Comparison of ENCODE assay signal across 8 mouse cellular contexts in the genomic region with DNA sequence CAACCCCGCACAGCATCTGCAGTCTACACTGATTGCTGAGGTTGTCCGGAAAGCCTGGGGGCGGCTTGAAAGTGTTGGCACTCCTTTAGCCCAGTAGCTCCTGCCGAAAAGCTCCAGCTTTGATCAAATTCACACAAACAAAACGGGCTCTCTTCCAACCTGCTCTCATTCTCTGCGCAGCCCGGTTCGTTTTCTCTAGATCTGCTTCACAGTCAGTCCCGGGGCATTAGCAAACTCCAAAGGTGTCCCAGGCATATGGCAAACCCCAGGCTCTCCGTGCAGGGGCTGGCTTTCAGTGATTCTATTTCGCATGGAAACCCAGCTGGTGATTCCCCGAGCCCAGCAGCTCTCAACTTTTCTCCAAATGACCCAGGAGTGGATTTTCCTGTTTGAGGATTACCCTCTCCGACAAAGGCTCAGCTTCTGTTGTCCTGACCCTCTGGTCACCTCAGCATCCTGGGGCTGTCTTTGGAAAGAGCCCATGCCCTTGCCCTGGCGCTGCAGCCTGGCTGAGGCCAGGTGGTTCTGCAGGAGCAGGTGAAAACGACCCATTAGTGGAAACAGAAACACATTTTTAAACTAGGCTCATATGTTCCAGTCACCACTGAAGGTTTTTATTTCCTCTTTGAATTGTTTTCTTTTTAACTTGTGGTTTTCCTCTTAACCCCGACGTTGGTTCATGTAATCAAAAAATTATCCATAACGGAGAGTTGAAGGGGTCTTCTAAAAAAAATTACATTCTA.
A peak's percentile ranks its signal among the peaks of the same experiment; 100 is the strongest.
DNase-seq lines count a peak whose midpoint lies in the region; ATAC-seq and TF ChIP-seq lines count a peak whose summit lies in the region.

No protein-coding gene starts in this region.

- peak overlapping the region; percentile 50 for H3K4me2 ChIP-seq in midbrain, embryonic 16.5 days (ENCODE audit: low read length)

- 0 out of 2 replicates have a peak overlapping the region, but pooled peaks have one; percentile 7 for H3K4me3 ChIP-seq in gastrocnemius, adult 2 months
- peak overlapping the region; percentile 27 for H3K4me3 ChIP-seq in midbrain, embryonic 16.5 days (ENCODE audit: low read depth, low read length)

- H3K9ac ChIP-seq in midbrain, embryonic 16.5 days (ENCODE audit: low read depth, low read length), result 0 out of 2 replicates have a peak overlapping the region, but pooled peaks have one; percentile 20

- no peak for TF ChIP-seq CTCF in gastrocnemius, adult 2 months (IDR thresholded peaks at IDR 0.05)

- no peak overlapping the region for H3K27ac ChIP-seq in gastrocnemius, adult 2 months
- no peak overlapping the region for H3K27ac ChIP-seq in midbrain, embryonic 16.5 days (ENCODE audit: low read length)

- no peaks in the 10 kb centered on the region for H3K9me3 ChIP-seq in midbrain, embryonic 16.5 days (replicated peaks; ENCODE audit: control insufficient read depth, low read length, poor library complexity, severe bottlenecking)

- peak; percentile 56 for ATAC-seq in granulocyte monocyte progenitor cell, adult 5-6 weeks (replicated peaks; ENCODE audit: poor library complexity, severe bottlenecking)
- no peak; the same call in 1 of the 2 replicates for ATAC-seq in midbrain, embryonic 16.5 days
- no peak; the same call in 1 of the 2 replicates for ATAC-seq in megakaryocyte-erythroid progenitor cell, adult 5-6 weeks (replicated peaks; ENCODE audit: low FRiP score, low TSS enrichment, poor library complexity, severe bottlenecking)

- H3K27me3 ChIP-seq in midbrain, embryonic 16.5 days (ENCODE audit: control insufficient read depth, insufficient read depth, low read depth, low read length), result no peaks in the 10 kb centered on the region

- H3K36me3 ChIP-seq in midbrain, embryonic 16.5 days (ENCODE audit: control insufficient read depth, insufficient read depth, low read length), result no peaks in the 10 kb centered on the region

- peaks cover 6% of the 10 kb centered on the region; the same call in 1 of the 2 replicates for H3K4me1 ChIP-seq in midbrain, embryonic 16.5 days (ENCODE audit: control insufficient read depth, insufficient read depth, low read length)

- WGBS in midbrain, embryonic 16.5 days, result 12% methylated on average over 18 of the region's 18 CpGs

- no peak for DNase-seq in gastrocnemius, adult 2 months
- no peak for DNase-seq in gastrocnemius, adult 8-10 months (ENCODE audit: low spot score in 2 of 2)
- DNase-seq in cerebellum, postnatal 36 days, result peak; percentile 22 to 28
- peak; percentile 11 to 14 for DNase-seq in layer of hippocampus, postnatal 36 days
- DNase-seq in thymus, adult 18-20 months, result no peak

- intact Hi-C loops in gastrocnemius, adult 2 months (cut with DNase I), result no loop called here

Comparison
In these comparisons a context has a peak if more than half of its experiments do, and no peak if none do; other contexts are left out.
1. DNase-seq: peak in cerebellum, postnatal 36 days (2 of 2) and layer of hippocampus, postnatal 36 days (2 of 2); none in gastrocnemius, adult 2 months (single experiment), gastrocnemius, adult 8-10 months (0 of 2) and thymus, adult 18-20 months (0 of 2).